Mouse (Mus musculus): ENCODE results near the gene 4930522H14Rik.

Gene 4930522H14Rik

DNA sequence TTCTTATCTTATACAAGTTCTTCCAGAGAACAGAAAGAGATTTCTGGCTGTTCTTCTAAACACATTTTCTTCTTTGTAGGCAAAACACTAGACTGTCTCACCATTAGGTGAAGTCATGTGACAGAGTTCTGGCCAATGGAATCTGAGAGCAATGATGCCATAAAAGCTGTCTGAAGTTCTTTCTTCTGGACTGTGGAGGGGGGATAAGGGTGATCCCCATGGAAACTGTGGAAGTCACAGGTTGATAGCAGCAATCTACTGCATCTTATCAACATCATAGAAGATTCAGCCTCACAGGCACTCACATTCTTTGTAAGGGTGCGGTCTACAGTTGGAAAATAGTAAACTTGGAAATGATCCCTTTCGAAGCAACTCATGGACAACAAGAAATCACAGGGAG is at the start of gene 4930522H14Rik:
Gene 4930522H14Rik (minus strand): TSS at position 187 of the 400 bp plus-strand sequence.
- no peak for DNase-seq (ENCODE audit: low read depth, low spot score)

DNA sequence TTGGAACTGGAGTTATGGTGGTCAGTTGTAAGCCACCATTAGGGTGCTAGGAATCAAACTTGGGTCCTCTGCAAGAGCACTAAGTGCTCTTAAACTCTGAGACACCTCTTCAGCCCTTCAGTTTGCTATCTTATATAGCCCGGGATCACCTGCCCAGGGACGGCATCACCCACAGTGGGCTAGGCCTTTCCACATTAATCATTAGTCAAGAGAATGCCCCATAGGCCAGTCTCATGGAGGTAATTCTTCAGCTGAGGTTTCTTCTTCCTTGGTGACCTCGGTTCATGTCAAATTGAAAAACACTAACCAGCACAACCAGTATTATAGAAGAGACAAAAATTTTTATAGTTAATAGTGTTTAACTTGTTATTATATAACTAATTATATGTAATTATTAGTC is 47.3 kb upstream of the 4930522H14Rik start:
- DNase-seq (ENCODE audit: low read depth, low spot score): no peak

- peak; percentile 12 for DNase-seq (ENCODE audit: low read depth, low spot score)
These were observed 45.8 kb upstream of the 4930522H14Rik start for GRCm38 (mm10) chr4:109576933-109577332.

DNA sequence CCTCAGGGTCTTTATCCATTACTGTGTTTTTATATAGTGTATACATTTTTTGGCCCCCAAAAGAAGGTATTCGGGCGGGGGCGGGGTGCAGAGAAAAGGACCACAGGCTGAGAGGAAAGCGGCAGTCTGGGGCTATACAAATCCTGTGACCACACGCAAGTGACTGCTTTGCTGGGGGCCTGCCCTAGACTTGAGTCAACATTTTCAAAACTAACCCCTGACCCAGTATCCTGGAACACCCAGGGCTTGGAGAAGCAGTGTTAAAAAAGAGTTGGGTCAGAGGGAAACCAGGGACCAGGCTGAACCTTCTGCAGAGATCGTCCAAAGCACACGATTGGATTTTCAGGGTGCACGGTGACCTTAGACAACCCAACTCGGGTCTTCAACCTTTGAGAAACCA is 43.7 kb upstream of the 4930522H14Rik start:
- no peak for DNase-seq (ENCODE audit: low read depth, low spot score)

- no peak for DNase-seq (ENCODE audit: low read depth, low spot score)
These were observed 43.2 kb upstream of the 4930522H14Rik start for GRCm38 (mm10) chr4:109574331-109574730.

DNA sequence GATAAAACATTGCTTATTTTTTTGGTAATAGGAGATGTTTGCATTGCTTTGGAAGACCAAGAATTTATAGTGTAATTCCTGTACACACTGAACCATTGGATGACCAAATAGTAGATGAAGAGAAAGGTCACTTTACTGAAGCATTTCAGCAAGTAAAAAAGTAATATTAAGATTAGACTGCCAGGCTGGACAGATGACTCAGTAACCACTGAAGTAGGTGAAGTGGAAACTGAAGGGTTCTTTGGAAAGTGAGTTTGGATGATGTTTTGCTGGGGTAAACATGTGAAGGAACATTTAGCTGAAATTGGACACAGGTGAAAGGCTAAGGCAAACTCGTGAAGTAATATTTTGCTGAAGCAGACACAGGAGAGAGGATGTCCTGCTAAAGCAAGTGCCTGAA is 41.5 kb upstream of the 4930522H14Rik start:
- no peak for DNase-seq (ENCODE audit: low read depth, low spot score)

- DNase-seq (ENCODE audit: low read depth, low spot score): no peak
These were observed 38.3 kb upstream of the 4930522H14Rik start for GRCm38 (mm10) chr4:109569421-109569820.

GRCm38 (mm10) chr4:109568959-109569358 is 37.9 kb upstream of the 4930522H14Rik start:
- no peak for DNase-seq (ENCODE audit: low read depth, low spot score)

DNA sequence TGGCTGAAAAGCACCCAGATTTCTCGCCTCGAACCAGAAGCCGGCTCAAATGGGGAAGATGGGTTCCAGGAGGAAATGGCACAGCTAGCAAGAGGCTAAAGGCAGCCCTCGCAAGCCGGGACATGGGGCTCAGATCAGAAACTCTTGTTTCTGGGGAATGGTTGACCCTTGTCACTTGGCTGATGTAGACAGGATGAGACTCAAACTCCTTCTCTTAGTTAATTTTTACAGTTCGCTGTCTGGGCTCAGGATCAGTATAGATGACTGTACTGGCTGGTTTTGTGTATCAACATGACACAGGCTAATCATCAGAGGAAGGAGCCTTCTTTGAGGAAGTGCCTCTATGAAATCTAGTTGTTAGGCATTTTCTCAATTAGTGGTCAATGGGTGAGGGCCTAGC is 33.6 kb upstream of the 4930522H14Rik start:
- DNase-seq (ENCODE audit: low read depth, low spot score): no peak

DNA sequence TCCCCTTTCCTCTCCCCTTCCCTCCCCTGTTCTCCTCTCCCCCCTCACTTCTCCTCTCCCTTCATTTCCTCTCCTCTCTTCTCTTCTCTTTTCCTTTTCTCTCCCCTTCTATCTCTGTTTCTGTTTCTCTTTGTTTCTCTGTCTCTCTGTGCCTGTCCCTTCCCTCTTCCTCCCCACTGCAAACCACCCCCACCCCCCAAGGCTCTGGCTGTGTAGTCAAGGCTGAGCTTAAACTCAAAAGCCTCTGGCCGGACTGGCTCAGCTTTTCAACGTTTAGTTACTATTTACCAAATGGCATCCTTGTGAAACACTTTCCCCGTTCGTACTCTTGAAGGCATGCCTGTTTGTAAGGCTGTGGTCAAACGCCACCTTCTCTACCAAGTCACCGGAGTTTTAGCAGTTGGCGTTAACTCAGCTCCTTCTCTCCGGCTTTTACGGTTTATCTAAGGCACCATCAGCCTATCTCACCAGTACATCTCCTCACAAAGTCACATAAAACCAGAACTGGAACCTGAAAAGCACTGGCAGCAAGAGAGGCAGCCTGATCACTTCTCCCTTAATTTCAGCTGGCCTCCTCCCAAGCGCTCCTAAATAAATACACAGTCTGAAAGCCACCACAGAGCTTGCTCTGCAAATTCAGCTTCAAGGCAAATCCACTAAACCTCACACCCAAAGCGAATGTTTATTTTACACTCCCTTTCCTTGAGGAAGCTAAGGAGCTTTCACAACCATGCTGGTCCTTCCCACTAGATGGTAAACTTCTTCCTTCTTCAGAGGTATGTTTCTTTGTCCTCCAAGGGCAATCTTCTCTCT is 19.4 kb upstream of the 4930522H14Rik start:
- DNase-seq (ENCODE audit: low read depth, low spot score): no peak

DNA sequence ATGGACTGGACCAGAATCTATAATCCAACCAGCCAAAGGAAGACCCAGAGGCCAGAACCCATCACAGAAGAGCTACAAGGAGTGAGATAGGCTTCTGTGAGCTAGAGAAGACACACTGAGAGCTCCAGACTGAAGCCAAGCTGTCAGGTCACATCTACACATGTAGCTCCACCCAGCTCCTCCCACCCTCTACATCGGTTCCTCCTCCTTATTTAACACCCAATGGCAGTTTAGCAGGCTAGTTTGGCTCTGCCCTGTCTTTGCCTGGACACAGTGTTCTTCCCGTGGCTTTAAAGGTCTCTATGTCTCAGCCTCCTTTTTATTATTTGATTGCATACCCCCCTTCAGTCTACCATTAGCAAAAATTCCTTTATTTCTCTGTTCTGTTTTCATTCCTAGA is 16.2 kb upstream of the 4930522H14Rik start:
- no peak for DNase-seq (ENCODE audit: low read depth, low spot score)

DNA sequence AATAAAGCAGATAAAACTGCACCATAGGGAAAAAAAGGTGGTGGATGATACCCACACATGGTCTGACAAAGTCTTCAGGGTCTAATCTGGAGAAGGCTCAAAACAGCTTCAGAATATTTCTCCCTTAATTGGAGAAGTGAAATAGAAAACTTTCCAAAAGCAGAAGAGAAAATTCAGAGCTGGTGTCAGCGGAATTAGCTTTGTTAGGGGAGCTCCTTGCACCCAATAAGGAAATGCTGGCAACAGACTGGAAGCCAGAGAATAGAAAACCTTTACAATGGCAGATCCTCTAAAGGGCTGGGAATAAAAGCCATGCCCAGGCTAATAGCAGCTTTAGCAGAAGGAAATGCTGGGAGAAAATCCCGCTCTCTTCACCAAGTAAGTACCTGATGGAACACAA is 15.4 kb upstream of the 4930522H14Rik start:
- DNase-seq (ENCODE audit: low read depth, low spot score): no peak

GRCm38 (mm10) chr4:109530245-109530816 is 766 bp downstream of the 4930522H14Rik start:
- no peak for DNase-seq (ENCODE audit: low read depth, low spot score)

GRCm38 (mm10) chr4:109504885-109505284 is 26.2 kb downstream of the 4930522H14Rik start:
- peak; percentile 73 for DNase-seq (ENCODE audit: low read depth, low spot score)

DNA sequence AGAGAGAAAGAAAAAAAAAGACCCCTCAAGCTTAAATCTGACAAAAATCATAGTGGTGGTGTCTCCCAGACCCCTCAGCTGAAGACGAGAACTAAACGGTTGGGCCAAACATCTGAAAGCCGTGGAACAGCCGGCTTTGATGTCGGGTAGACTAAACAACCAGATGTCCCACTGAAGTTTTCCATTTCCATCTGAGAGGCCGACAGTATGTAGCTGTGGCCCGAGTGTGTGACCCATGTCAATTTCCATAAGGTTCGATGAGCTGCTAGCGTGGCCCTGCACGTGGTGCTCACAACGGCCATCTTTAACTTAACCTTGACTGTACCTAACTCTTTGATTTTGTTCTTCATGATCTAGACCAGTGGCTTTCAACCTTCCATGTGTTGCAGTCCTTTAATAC is 32.6 kb downstream of the 4930522H14Rik start:
- DNase-seq (ENCODE audit: low read depth, low spot score): no peak

GRCm38 (mm10) chr4:109493581-109493980 is 37.5 kb downstream of the 4930522H14Rik start:
- no peak for DNase-seq (ENCODE audit: low read depth, low spot score)

GRCm38 (mm10) chr4:109488812-109489211 is 42.3 kb downstream of the 4930522H14Rik start:
- DNase-seq (ENCODE audit: low read depth, low spot score): no peak

DNA sequence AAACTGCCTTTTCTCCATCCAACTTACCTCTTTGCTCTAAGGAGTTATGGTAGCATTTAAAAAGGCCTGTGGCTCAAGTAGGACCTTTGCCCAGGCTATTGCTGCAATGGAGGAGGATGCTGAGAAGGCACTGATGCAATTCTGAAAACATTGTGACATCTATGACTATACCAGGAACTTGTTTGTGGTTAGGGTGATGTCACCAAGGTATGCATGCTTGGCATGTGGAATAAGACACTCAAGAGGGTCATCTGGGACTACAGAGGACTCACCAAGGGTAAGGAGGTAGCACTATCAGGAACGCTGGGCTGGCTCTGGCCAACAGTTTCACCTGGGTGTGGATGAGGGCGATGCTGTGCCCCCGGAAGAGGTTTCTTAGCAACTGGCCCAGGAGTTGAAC is 46.5 kb downstream of the 4930522H14Rik start, which contains the start of gene Rnf11:
Gene Rnf11 (minus strand): TSS at position 108 of the 400 bp plus-strand sequence.
- no peak for DNase-seq (ENCODE audit: low read depth, low spot score)

- DNase-seq (ENCODE audit: low read depth, low spot score): no peak
These were observed 48.4 kb downstream of the 4930522H14Rik start for GRCm38 (mm10) chr4:109482701-109483100.

DNA sequence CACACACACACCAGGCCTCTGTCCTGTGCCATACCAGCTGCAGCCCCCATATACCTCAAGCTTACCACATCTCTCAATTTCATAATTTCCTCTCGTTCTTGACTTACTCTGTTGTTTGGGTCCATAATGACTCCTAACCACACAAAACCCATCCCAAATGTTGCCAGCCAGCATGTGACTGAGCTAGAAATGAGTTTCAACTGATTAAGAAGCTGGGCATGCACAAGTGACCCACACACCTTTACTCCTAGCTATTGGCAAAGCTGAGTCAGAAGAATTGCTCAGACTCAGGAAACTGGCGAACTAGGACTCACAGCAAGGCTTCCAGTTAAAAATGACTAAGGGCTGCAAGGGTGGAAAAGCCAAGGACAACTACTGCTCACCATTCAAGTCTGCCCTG is 49.7 kb downstream of the 4930522H14Rik start:
- DNase-seq (ENCODE audit: low read depth, low spot score): no peak

DNA sequence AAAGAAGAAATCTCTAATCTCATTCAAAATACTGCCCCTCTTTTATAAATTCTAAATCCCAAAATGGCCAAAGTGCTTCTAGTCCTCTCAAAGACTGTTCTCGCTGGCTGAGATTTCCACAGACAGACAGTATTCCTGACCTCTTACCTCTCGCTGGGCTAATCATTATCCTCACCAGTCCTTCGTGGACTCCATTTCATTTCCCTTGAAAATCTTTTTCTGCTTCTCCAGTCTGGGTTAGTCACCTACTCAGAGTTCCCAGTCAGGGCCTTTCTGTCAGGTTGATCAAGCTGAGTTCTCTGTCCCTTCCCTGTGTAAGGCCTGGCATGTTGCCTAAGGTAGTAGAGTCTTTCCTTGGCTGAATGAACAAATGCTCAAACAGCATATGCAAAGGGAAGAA is 53.6 kb downstream of the 4930522H14Rik start:
- no peak for DNase-seq (ENCODE audit: low read depth, low spot score)

- DNase-seq (ENCODE audit: low read depth, low spot score): peak; percentile 82
These were observed 54.5 kb downstream of the 4930522H14Rik start for GRCm38 (mm10) chr4:109476554-109477014.
